Mouse (Mus musculus) forebrain, postnatal 0 days (tissue): ENCODE measurements around the gene Atrnl1. TPM values are rescaled to one million over a fixed set of nuclear protein-coding genes. Genes with fewer than 3 reads are reported as not detected.
"Not testable (repeated sequence)": the region's sequence is repeated elsewhere in the genome, so short reads cannot be mapped to it uniquely, and the experiment has no call there.

Experiments
- ATAC-seq: fragments of 200-750 bp; cut with Nextera tagmentation; 2 replicates; pipeline ENCODE4 v1.8.0; 2017; ENCODE audit warnings: mild to moderate bottlenecking, moderate library complexity
- DNase-seq: peaks from one replicate; pipeline ENCODE4 v3.0.0-alpha.2; 2015
- H3K27ac ChIP-seq: fragments of 300-500 bp; sonication (generic); 2 replicates; pipeline ENCODE4 v1.5.1; 2014; ENCODE audit warnings: low read depth, mild to moderate bottlenecking, antibody characterized with exemption, low read length, moderate library complexity, mixed read lengths
- H3K27me3 ChIP-seq: fragments of 300-500 bp; sonication (generic); 2 replicates; pipeline ENCODE4 v1.6.1; 2014; ENCODE audit warnings: mild to moderate bottlenecking, low read length, mixed read lengths; ENCODE audit not compliant: insufficient read depth
- H3K36me3 ChIP-seq: fragments of 300-500 bp; sonication (generic); 2 replicates; pipeline ENCODE4 v1.6.1; 2014; ENCODE audit warnings: mild to moderate bottlenecking, moderate library complexity; ENCODE audit not compliant: insufficient read depth
- H3K4me1 ChIP-seq: fragments of 300-500 bp; sonication (generic); 2 replicates; pipeline ENCODE4 v1.6.1; 2014; ENCODE audit warnings: antibody characterized with exemption; ENCODE audit not compliant: insufficient read depth
- H3K4me2 ChIP-seq: fragments of 300-500 bp; sonication (generic); 2 replicates; pipeline ENCODE4 v1.6.1; 2014; ENCODE audit warnings: low read depth, mild to moderate bottlenecking, moderate library complexity
- H3K4me3 ChIP-seq: fragments of 300-500 bp; sonication (generic); 2 replicates; pipeline ENCODE4 v1.5.1; 2014; ENCODE audit warnings: low read depth, low read length, mixed read lengths
- H3K9ac ChIP-seq: fragments of 300-500 bp; sonication (generic); 2 replicates; pipeline ENCODE4 v1.6.1; 2014; ENCODE audit warnings: mild to moderate bottlenecking
- H3K9me3 ChIP-seq: fragments of 300-500 bp; sonication (generic); 2 replicates; pipeline ENCODE4 v1.6.1; 2016; ENCODE audit warnings: low read length
- CTCF ChIP-seq: sonication (generic); IDR thresholded peaks from 2 replicates; pipeline ENCODE4 v1.5.1; 2016; ENCODE audit warnings: antibody characterized with exemption, control low read depth, low read depth
- WGBS: fragments of 180-500 bp; shearing (Covaris S2); extraction: QIAGEN DNeasy Blood & Tissue Kit; methylation state at CpG from one replicate; pipeline ENCODE4 v1.1.7; 2014; 5-methylcytosine and 5-hydroxymethylcytosine counted together
- polyA plus RNA-seq: library from polyadenylated mRNA; unstranded; fragments of >200 nt; fragmentation: Nextera tagmentation; extraction: Ambion mirVana; gene quantifications from 2 replicates; pipeline ENCODE4 v1.2.1, GENCODE M21; 2015
- total RNA-seq: library from RNA; depleted of rRNA; stranded (reverse); fragments of >200 nt; gene quantifications from 2 replicates; pipeline ENCODE4 v1.2.3, GENCODE M21; 2014

The Atrnl1 gene
- total and polyA plus RNA-seq, 2 experiments from 2014 or later: 4.8 to 59.9 TPM

DNA sequence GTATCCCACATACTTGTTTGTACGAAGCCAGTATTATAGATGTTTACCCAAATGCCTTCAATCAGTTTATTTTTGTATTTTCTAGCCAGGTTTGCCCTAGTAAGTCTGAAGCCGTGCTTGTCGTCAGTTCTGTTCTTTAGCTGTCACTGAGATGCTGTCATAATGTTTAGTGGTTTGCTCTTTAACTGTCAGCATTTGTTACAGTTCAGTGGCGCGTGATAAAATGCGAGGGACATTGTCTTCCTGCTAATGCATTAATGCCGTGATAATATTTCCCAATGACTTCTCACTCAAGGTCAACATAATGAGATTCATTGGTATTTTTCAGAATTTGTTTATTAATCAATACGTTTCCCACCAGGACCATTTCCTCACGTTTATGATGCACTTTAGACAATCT lies 227.7 kb downstream of the Atrnl1 start:
- Histone ChIP-seq H3K4me2 (no peak overlapping the region), H3K27ac (no peak overlapping the region), H3K9me3 (no peaks in the 10 kb centered on the region), H3K4me1 (no peaks in the 10 kb centered on the region), H3K36me3 (no peaks in the 10 kb centered on the region), H3K4me3 (no peak overlapping the region), H3K9ac (no peak overlapping the region), H3K27me3 (no peaks in the 10 kb centered on the region)
- 71% methylated on average over 9 of the region's 9 CpGs for WGBS
- DNase-seq (no peak), ATAC-seq (no peak)
- no peak for TF ChIP-seq CTCF

DNA sequence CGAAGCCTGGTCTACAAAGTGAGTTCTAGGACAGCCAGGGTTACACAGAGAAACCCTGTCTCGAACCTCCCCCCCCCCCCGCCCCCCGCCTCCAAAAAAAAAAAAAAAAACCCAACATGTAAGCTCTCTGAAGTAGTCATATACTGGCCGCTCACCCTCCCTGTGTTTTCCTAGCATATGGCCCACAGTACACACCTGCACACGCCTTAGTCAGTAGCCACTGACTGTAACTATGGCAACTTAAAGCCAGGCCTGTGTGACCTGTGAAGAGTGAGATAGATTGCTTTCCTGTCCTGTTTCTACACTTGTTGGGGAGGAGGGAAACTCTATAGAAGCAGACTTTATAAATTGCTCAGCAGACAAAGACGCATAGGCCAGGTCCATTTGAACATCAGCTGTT lies 239.1 kb downstream of the Atrnl1 start:
- Histone ChIP-seq H3K36me3 (no peaks in the 10 kb centered on the region), H3K4me2 (no peak overlapping the region), H3K27ac (no peak overlapping the region), H3K9ac (no peak overlapping the region), H3K4me1 (no peaks in the 10 kb centered on the region), H3K27me3 (no peaks in the 10 kb centered on the region), H3K9me3 (0 out of 2 replicates have a peak, but pooled peaks cover under 1% of the 10 kb centered on the region), H3K4me3 (no peak overlapping the region)
- 66% methylated on average over 7 of the region's 7 CpGs for WGBS
- TF ChIP-seq CTCF: no peak
- no peak for DNase-seq
- no peak for ATAC-seq

DNA sequence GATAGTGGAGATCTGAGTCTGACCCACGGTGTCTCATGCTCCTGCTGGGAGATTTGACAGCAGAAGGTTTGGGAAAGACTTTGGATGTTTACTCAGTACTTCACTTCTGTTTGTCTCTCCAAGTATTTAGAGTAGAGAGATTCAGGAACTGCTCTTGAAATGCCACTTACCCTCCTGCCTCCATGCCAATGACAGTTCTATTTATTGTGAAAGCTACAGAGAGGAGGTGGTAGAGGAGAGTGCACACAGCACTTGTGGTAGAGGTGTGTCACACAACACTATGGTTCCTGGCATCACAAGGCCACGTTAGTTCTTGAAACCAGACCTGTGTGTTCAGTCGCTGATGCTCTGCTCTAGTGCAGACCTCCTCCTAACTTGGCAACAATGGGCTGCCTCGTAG lies 257.5 kb downstream of the Atrnl1 start:
- WGBS: 84% methylated on average over 4 of the region's 4 CpGs
- no peak for TF ChIP-seq CTCF

DNA sequence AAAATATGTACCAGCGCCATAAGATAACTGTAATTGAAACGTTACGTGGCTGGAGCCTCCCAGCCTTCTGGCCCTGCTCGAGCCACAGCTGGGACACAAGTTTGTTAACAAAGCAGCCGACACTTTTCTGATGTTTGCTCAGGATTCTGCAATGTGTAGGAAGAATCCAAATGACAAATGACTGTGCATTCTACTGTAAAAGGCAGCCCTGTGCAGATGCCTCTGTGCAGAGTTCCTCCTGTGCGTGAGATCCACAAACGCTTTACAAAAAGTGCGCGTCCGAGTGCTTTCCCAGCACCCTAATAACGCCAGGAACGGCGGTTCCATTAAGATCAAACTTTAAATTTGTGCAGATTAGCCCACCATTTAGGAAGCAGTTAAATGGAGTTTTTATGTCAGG lies 260.0 kb downstream of the Atrnl1 start:
- ATAC-seq (no peak), DNase-seq (no peak)
- Histone ChIP-seq H3K4me2 (peak overlapping the region; percentile 19), H3K36me3 (no peaks in the 10 kb centered on the region), H3K27me3 (no peaks in the 10 kb centered on the region), H3K9ac (no peak overlapping the region), H3K4me1 (no peaks in the 10 kb centered on the region), H3K4me3 (no peak overlapping the region), H3K27ac (no peak overlapping the region), H3K9me3 (no peaks in the 10 kb centered on the region)
- WGBS: 24% methylated on average over 13 of the region's 13 CpGs
- no peak for TF ChIP-seq CTCF

More for the DNA sequence above, 257.5 kb downstream of the Atrnl1 start:
- H3K4me2 ChIP-seq: no peak overlapping the region
- DNase-seq: no peak
- no peak overlapping the region for H3K27ac ChIP-seq
- no peaks in the 10 kb centered on the region for H3K36me3 ChIP-seq
- H3K27me3 ChIP-seq: no peaks in the 10 kb centered on the region
- no peaks in the 10 kb centered on the region for H3K4me1 ChIP-seq
- H3K9ac ChIP-seq: no peak overlapping the region
- H3K4me3 ChIP-seq: no peak overlapping the region
- no peaks in the 10 kb centered on the region for H3K9me3 ChIP-seq
- no peak for ATAC-seq

DNA sequence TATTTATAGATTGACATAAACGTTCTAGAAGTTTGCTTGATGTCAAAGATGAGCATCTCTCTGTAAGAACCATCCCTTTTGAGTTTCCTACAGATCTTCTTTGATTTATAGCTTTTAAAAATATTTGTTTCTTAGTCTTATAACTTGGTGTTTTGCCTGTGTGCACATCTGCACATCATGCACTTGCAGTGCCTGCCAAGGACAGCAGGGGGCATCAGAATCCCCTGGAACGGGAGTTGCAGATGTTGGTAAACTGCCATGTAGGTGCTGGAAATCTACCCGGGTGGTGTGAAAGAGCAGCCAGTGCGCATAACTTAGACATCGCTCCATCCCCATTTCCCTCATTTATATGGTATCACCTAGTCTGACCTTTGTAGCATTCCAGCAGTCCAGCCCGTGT lies 265.2 kb downstream of the Atrnl1 start:
- peak; percentile 42; the same call in 1 of the 2 replicates for TF ChIP-seq CTCF
- Histone ChIP-seq H3K9ac (no peak overlapping the region), H3K36me3 (no peaks in the 10 kb centered on the region), H3K4me1 (no peaks in the 10 kb centered on the region), H3K4me2 (no peak overlapping the region), H3K4me3 (no peak overlapping the region), H3K27me3 (no peaks in the 10 kb centered on the region), H3K9me3 (no peaks in the 10 kb centered on the region), H3K27ac (no peak overlapping the region)
- 84% methylated on average over 6 of the region's 6 CpGs for WGBS
- ATAC-seq (no peak), DNase-seq (no peak)

DNA sequence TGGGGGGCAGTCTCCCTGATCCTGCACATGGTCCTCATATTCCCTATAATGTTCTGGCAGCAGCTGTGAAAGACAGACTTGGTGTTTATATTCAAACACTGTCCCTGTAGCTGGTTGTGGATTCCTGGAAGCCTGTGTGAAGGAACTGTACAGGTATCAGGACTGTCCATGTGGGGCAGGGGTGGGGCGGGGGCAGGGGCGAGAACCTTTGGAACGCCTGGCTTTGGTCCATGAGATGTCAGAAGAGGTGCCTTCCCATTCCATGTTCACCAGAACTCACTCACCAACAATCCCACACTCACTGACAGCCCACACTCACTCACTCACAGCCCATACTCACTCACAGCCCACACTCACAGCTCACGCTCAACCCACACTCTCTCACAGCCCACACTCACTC lies 266.5 kb downstream of the Atrnl1 start:
- Histone ChIP-seq H3K4me2 (no peak overlapping the region), H3K27me3 (no peaks in the 10 kb centered on the region), H3K36me3 (no peaks in the 10 kb centered on the region), H3K4me1 (no peaks in the 10 kb centered on the region), H3K4me3 (no peak overlapping the region), H3K27ac (no peak overlapping the region), H3K9ac (no peak overlapping the region), H3K9me3 (no peaks in the 10 kb centered on the region)
- ATAC-seq (no peak), DNase-seq (no peak)
- WGBS: 93% methylated on average over 4 of the region's 4 CpGs
- TF ChIP-seq CTCF: no peak

DNA sequence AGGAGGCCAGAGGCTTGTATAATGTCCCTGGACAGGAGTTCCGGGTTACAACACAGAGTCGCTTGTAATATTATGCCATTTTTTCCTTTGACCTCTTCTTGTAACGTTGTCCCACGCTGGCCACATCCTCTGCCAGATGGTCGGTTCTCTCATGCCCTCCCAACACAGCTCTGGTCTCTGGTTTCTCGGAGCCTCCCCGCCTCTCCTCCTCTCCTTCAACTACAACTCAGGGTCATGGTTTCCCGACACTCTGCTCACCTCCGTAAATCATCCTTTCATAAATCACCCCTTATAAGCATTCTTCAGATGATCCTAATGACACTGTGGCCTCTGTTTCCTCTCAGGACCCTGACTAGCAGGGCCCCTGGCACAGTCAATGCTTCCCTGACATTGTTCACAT lies 267.7 kb downstream of the Atrnl1 start:
- Histone ChIP-seq H3K4me3 (no peak overlapping the region), H3K4me1 (no peaks in the 10 kb centered on the region), H3K36me3 (no peaks in the 10 kb centered on the region), H3K9me3 (no peaks in the 10 kb centered on the region), H3K9ac (no peak overlapping the region), H3K4me2 (no peak overlapping the region), H3K27ac (no peak overlapping the region), H3K27me3 (no peaks in the 10 kb centered on the region)
- DNase-seq (no peak), ATAC-seq (no peak)
- 91% methylated on average over 9 of the region's 9 CpGs for WGBS
- TF ChIP-seq CTCF: no peak

DNA sequence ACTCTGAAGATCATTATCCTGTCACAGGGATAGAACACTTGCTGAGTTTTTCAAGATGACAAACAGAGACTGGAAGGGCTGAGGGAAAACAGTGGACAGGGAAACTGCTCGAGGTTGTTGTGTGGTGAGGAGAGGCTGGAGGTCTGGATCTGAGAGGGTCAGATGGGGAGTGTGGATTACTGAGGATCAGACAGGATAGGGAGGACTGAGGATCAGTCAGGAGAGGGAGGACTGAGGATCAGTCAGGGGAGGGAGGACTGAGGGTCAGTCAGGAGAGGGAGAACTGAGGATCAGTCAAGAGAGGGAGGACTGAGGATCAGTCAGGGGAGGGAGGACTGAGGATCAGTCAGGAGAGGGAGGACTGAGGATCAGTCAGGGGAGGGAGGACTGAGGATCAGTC lies 269.0 kb downstream of the Atrnl1 start:
- H3K4me2 ChIP-seq, H3K4me1 ChIP-seq, H3K27ac ChIP-seq, DNase-seq, H3K9me3 ChIP-seq, H3K27me3 ChIP-seq, H3K36me3 ChIP-seq, H3K9ac ChIP-seq, H3K4me3 ChIP-seq, ATAC-seq: not testable (repeated sequence)
- WGBS: 97% methylated on average over 1 of the region's 1 CpGs
